Mouse (Mus musculus) lung, adult 2 months (tissue): ENCODE measurements at regions not wholly inside any gene's neighbourhood (a gene's known extent, or its start where the extent isn't known, plus 50 kb on each side); places are given as distances from the start of the nearest gene placed in this dataset.

Experiments
- DNase-seq: peaks from one replicate; pipeline ENCODE4 v3.0.0; 2022
- H3K4me1 ChIP-seq: fragments of 200-500 bp; 2 replicates; pipeline ENCODE4 v1.6.1; 2011; ENCODE audit warnings: low read length; ENCODE audit not compliant: control insufficient read depth, insufficient read depth
- H3K4me3 ChIP-seq: fragments of 200-500 bp; replicated peaks from 2 replicates; pipeline ENCODE3; 2011; ENCODE audit warnings: low read depth, mild to moderate bottlenecking, control low read depth, low read length; ENCODE audit errors: extremely low read depth
- CTCF ChIP-seq: fragments of 200-500 bp; IDR thresholded peaks from 2 replicates; pipeline ENCODE4 v1.5.1; 2011; ENCODE audit warnings: mild to moderate bottlenecking, low read length, control low read depth; ENCODE audit not compliant: insufficient read depth
- POLR2A ChIP-seq: fragments of 200-500 bp; IDR thresholded peaks from 2 replicates; pipeline ENCODE4 v1.6.1; 2011; ENCODE audit warnings: low read depth, mild to moderate bottlenecking, control low read depth, low read length, borderline replicate concordance; ENCODE audit errors: extremely low read depth
- WGBS: fragments of 180-500 bp; shearing (Covaris S2); methylation state at CpG from one replicate; pipeline ENCODE4 v1.1.7; 2018; 5-methylcytosine and 5-hydroxymethylcytosine counted together

GRCm38 (mm10) chr3:128217765-128218415 is 321.8 kb upstream of the Fam241a start:
- H3K4me1 ChIP-seq = no peaks in the 10 kb centered on the region
- H3K4me3 ChIP-seq = no peak overlapping the region
- WGBS = 54% methylated on average over 5 of the region's 5 CpGs
- DNase-seq = no peak
- TF ChIP-seq CTCF = no peak
- TF ChIP-seq POLR2A = no peak

DNA sequence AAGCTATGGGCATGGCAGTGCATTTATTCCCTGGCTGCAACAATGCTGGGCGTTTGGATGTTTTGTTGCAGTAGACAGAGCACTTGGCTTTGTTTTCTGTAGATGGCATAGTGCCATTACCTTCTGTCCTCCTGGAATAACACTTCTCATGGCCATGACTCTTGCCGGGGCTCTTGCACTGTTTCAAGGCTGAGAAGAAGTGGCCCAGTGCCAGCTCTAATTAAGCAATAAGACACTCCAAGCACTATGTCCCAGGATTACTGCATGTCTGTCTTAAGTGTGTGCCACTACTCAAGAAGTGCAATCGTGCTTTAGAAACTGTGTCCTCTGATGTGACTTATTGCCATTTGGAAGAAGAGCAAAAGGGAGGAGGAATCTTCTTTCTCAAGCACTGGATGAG is 316.1 kb upstream of the Fam241a start:
- WGBS = 21% methylated on average over 3 of the region's 3 CpGs
- no peak for DNase-seq
- Histone ChIP-seq H3K4me3 (no peak overlapping the region), H3K4me1 (no peaks in the 10 kb centered on the region)
- TF ChIP-seq CTCF = no peak
- no peak for TF ChIP-seq POLR2A

DNA sequence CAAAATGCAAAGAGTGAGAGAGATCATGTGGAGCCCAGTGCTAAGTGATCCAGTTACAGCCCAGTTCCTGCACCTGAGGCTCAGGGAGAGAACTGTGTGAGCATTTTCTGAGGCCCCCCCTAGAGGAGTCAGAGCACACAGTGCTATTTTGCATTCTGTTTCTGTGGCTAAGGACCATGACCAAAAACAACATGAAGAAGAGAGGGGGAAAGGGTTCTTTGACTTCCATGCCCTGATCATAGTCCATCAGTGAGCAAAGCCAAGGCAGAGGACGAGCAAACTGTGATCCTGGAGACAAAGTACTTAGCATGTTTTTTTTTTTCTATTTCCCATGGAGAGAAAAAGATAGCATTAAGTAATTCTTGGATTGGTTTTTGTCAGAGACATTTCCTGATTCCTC is 314.5 kb upstream of the Fam241a start:
- Histone ChIP-seq H3K4me1 (no peaks in the 10 kb centered on the region), H3K4me3 (no peak overlapping the region)
- WGBS = 42% methylated on average over 1 of the region's 1 CpGs
- TF ChIP-seq CTCF = no peak
- TF ChIP-seq POLR2A = no peak
- no peak for DNase-seq

GRCm38 (mm10) chr3:128206948-128207347 is 310.8 kb upstream of the Fam241a start:
- TF ChIP-seq CTCF (no peak), POLR2A (no peak)
- DNase-seq = no peak
- WGBS = 71% methylated on average over 3 of the region's 3 CpGs
- Histone ChIP-seq H3K4me1 (no peaks in the 10 kb centered on the region), H3K4me3 (no peak overlapping the region)

GRCm38 (mm10) chr3:128206483-128206882 is 310.4 kb upstream of the Fam241a start:
- TF ChIP-seq CTCF (no peak), POLR2A (no peak)
- 94% methylated on average over 1 of the region's 1 CpGs for WGBS
- H3K4me1 ChIP-seq = no peaks in the 10 kb centered on the region
- no peak for DNase-seq
- no peak overlapping the region for H3K4me3 ChIP-seq

GRCm38 (mm10) chr3:128200574-128201235 is 304.6 kb upstream of the Fam241a start:
- Histone ChIP-seq H3K4me1 (no peaks in the 10 kb centered on the region), H3K4me3 (no peak overlapping the region)
- no peak for TF ChIP-seq POLR2A
- no peak for TF ChIP-seq CTCF
- DNase-seq = no peak
- 39% methylated on average over 5 of the region's 5 CpGs for WGBS

- TF ChIP-seq POLR2A (no peak), CTCF (no peak)
- no peak for DNase-seq
- no peak overlapping the region for H3K4me3 ChIP-seq
- no peaks in the 10 kb centered on the region for H3K4me1 ChIP-seq
- WGBS = 86% methylated on average over 2 of the region's 2 CpGs
Observed at GRCm38 (mm10) chr3:128199466-128199865, 303.3 kb upstream of the Fam241a start.

DNA sequence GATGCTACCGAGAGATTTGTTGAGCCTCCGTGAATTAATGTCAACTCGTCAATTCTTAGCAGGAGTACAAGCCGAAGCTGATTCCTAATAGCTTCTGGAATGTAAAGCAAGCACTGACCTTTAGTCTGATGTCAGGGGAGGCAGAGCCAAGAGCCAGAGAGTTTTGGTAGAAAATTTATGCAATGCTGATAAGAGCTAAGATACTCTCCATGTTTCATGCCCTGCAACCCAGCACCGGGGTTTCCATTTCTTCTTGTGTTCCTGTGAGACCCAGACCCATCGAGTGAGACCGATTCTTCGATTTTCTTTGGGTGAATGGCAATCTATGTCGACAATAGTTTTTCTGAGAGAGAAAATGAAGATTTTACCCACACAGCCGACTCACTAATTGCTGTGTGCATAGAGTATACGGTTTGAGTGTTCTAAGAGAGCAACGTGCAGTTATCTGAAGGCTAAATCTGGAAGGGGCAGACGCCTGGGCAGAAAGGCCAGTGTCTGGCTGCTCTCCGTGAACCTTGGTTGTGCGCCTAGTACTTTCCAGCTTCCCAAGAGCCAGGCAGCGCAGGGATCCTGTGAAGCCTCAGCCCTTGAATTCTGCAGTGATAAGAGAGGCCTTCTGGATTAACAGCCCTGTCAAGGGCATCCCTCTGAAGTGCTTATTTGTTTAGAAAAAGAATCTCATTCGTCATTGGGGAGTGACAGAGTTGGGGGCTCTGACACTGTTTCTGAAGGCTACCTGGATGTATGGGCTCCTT is 296.1 kb upstream of the Fam241a start:
- WGBS = 40% methylated on average over 17 of the region's 17 CpGs
- no peak for TF ChIP-seq POLR2A
- no peak for TF ChIP-seq CTCF
- Histone ChIP-seq H3K4me1 (no peaks in the 10 kb centered on the region), H3K4me3 (no peak overlapping the region)
- DNase-seq = no peak

DNA sequence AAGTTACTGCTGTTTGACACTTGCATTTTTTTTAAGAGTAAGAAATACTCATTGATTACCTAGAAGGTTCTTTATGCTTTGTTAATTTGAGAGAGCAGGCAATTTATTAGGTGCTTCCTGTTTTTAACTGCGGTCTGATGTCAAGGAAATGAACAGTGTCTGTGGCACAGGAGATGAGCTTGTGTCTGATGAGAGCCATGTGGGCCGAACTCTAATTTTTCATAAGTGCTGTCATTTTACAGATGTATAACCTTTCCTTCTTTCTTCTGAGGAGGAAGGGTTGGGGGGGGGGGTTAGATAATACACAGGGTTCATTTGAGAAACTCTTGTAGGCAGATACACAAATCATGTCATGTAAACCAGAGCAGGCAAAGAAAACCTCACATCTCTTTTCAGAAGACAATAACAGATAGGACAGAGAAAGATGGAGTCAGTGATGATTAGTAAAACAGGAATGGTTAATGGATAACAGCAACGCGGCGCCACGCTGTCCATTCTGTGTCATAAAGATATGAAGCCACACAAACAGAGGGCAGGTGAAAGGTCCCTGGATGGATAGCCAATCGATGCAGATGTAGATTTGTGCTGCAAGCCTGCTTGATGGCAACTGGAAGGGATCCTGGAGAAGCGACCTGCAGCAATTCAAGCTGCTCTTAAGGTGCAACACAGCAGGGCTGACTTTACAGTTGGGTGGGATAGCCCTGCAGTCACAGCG is 291.4 kb upstream of the Fam241a start:
- TF ChIP-seq POLR2A (no peak), CTCF (no peak)
- WGBS = 62% methylated on average over 9 of the region's 9 CpGs
- no peak for DNase-seq
- no peaks in the 10 kb centered on the region for H3K4me1 ChIP-seq
- no peak overlapping the region for H3K4me3 ChIP-seq

DNA sequence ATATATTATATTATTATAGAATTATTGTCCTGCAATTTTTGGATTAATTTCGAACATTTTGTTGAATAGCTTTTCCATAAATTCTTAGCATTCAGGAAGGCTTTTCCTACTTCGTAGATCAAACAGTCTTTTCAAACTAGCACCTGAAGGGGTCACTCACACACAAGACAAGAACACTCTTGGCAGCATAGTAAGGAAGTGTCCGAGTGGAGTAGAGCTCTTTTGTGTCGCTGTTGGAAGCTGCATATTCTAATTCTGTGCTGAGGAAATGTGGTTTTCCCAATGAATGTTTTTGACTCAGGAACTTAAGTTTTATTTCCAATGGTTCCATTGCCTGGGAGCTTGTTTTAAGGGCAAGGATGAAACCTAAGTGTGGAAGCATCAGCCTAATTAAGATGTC is 290.2 kb upstream of the Fam241a start:
- WGBS = 5% methylated on average over 4 of the region's 4 CpGs
- TF ChIP-seq POLR2A = no peak
- TF ChIP-seq CTCF = no peak
- DNase-seq = no peak
- Histone ChIP-seq H3K4me1 (no peaks in the 10 kb centered on the region), H3K4me3 (no peak overlapping the region)
